Mouse (Mus musculus) G1E (cell line): Measurements from ENCODE around the gene Top2a. TPM values are rescaled to one million over a fixed set of nuclear protein-coding genes. Genes with fewer than 3 reads are reported as not detected.

Experiments used
- ATAC-seq: 2 replicates; pipeline ENCODE4 v1.8.0; 2016; ENCODE audit warnings: mild to moderate bottlenecking; ENCODE audit not compliant: insufficient number of reproducible peaks, poor library complexity, low FRiP score, severe bottlenecking; ENCODE audit errors: extremely low read depth
- DNase-seq: peaks from one replicate; pipeline ENCODE4 v3.0.0; 2012; ENCODE audit warnings: low spot score
- H3K27me3 ChIP-seq: 2 replicates; pipeline ENCODE4 v1.6.1; 2012; ENCODE audit warnings: mild to moderate bottlenecking, low read length, inconsistent platforms; ENCODE audit not compliant: insufficient read depth
- H3K36me3 ChIP-seq: replicated peaks from 2 replicates; pipeline ENCODE3; 2012; ENCODE audit warnings: mild to moderate bottlenecking, inconsistent platforms
- H3K4me1 ChIP-seq: 2 replicates; pipeline ENCODE4 v1.6.1; 2012; ENCODE audit warnings: low read depth, low read length, inconsistent platforms, mixed read lengths; ENCODE audit not compliant: insufficient read depth
- H3K4me3 ChIP-seq: 2 replicates; pipeline ENCODE4 v1.5.1; 2012; ENCODE audit warnings: low read depth, mild to moderate bottlenecking, inconsistent platforms, low read length, moderate library complexity, mixed read lengths
- H3K9me3 ChIP-seq: replicated peaks from 2 replicates; pipeline ENCODE4 v1.6.1; 2012; ENCODE audit warnings: inconsistent platforms
- CTCF ChIP-seq: IDR thresholded peaks from 2 replicates; pipeline ENCODE4 v1.5.1; 2012; ENCODE audit warnings: low read depth, low read length, inconsistent platforms, mixed read lengths
- GATA1 ChIP-seq: IDR thresholded peaks from 2 replicates; pipeline ENCODE4 v1.6.1; 2012; ENCODE audit warnings: borderline replicate concordance, low read length, inconsistent platforms, mixed read lengths
- GATA2 ChIP-seq: IDR thresholded peaks from 2 replicates; pipeline ENCODE4 v1.6.1; 2012; ENCODE audit warnings: low read depth, low read length, inconsistent platforms, borderline replicate concordance
- POLR2AphosphoS5 ChIP-seq: IDR thresholded peaks from 2 replicates; pipeline ENCODE4 v1.6.1; 2012; ENCODE audit warnings: low read depth, low read length, inconsistent platforms; ENCODE audit not compliant: insufficient replicate concordance
- TAL1 ChIP-seq: conservative IDR thresholded peaks from 2 replicates; pipeline ENCODE4 v1.6.1; 2012; ENCODE audit warnings: low read depth, low read length, inconsistent platforms, mixed read lengths
- polyA plus RNA-seq: library from polyadenylated mRNA; stranded (reverse); fragments of >175 nt; gene quantifications from 2 replicates; pipeline ENCODE4 v1.2.3, GENCODE M21; 2012
- total RNA-seq, 2 experiments: library from RNA; stranded (forward) in 1 of 2; stranded (reverse) in 1 of 2; fragments of 200-1000 nt in 1 of 2; fragments of >200 nt in 1 of 2; fragmentation: Nextera tagmentation in 1 of 2; gene quantifications; 2 replicates each; pipeline ENCODE4 v1.2.3; 2014 to 2017

Top2a gene
- total and polyA plus RNA-seq, 3 experiments: 89.9 to 752 (median 497) TPM

DNA sequence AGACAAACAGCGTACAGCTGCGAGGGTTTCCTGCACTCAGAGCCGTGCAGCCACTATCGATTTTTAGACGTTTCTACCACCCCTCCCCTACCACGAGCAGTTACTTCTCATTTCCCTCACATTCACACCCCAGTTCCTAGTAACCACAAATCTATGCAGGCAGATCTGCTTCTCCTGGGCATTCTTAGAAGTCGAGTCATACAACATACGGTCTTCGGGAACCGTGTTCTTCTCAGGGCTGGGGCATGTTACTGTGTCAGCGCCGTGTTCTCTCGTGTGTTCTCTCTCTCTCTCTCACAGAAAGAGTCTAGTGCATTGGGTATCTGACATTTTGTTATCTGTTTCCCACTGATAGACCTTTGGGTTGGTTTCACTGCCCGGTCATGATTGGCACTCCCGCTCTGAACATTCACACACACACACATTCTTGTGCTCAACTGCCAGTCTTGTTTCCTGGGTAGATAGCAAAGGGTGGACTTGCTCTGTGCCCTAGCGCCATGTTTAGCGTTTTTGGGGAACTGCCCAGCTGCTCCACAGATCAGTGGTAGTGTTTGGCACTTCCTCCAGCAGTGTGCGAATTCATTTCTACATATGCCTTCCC, 75.9 kb downstream of the Top2a start:
- Histone ChIP-seq H3K27me3 (no peaks in the 10 kb centered on the region), H3K4me3 (peak overlapping the region; percentile 43; the same call in 1 of the 2 replicates), H3K36me3 (peaks cover 65% of the 10 kb centered on the region), H3K9me3 (no peaks in the 10 kb centered on the region), H3K4me1 (peaks cover 97% of the 10 kb centered on the region)
- peak; percentile 66 for ATAC-seq
- DNase-seq: peak; percentile 70
- TF ChIP-seq TAL1: peak; percentile 22; the same call in 1 of the 2 replicates
- TF ChIP-seq GATA2: no peak
- TF ChIP-seq CTCF: no peak

DNA sequence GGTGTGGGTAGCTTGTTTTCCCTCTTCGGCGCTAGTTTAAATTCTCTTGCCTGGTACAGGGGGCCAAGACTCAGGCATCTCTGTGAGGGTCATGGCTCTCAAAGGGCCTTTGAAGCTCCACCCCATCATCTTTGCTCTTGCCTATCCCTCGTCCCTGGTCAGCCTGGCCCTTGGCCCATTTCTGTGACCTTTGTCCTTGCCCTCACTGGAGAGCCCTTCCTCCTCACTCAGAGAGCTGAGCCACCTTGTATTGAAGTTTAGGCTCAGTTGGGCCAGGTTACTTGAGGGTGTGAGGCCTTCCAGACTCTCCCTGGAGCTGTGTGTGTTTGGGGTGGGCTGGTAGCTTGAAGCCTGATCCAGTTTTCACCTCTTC, 78.4 kb downstream of the Top2a start:
- no peak for ATAC-seq
- H3K9me3 ChIP-seq: no peaks in the 10 kb centered on the region
- no peaks in the 10 kb centered on the region for H3K27me3 ChIP-seq
- H3K4me1 ChIP-seq: peaks cover 98% of the 10 kb centered on the region
- DNase-seq: no peak
- H3K4me3 ChIP-seq: peak overlapping the region; percentile 30; the same call in 1 of the 2 replicates
- peaks cover 50% of the 10 kb centered on the region for H3K36me3 ChIP-seq
- TF ChIP-seq GATA2 (no peak), POLR2AphosphoS5 (no peak), CTCF (no peak), TAL1 (no peak), GATA1 (no peak)

- Histone ChIP-seq H3K27me3 (no peaks in the 10 kb centered on the region), H3K36me3 (peaks cover 49% of the 10 kb centered on the region), H3K4me3 (peak overlapping the region; percentile 54; the same call in 1 of the 2 replicates), H3K9me3 (no peaks in the 10 kb centered on the region), H3K4me1 (peaks cover 98% of the 10 kb centered on the region)
- ATAC-seq: no peak
- no peak for DNase-seq
- TF ChIP-seq GATA1 (no peak), POLR2AphosphoS5 (no peak), GATA2 (no peak), CTCF (no peak), TAL1 (no peak)
Measured at GRCm38 (mm10) chr11:98944897-98945604, 78.9 kb downstream of the Top2a start.

DNA sequence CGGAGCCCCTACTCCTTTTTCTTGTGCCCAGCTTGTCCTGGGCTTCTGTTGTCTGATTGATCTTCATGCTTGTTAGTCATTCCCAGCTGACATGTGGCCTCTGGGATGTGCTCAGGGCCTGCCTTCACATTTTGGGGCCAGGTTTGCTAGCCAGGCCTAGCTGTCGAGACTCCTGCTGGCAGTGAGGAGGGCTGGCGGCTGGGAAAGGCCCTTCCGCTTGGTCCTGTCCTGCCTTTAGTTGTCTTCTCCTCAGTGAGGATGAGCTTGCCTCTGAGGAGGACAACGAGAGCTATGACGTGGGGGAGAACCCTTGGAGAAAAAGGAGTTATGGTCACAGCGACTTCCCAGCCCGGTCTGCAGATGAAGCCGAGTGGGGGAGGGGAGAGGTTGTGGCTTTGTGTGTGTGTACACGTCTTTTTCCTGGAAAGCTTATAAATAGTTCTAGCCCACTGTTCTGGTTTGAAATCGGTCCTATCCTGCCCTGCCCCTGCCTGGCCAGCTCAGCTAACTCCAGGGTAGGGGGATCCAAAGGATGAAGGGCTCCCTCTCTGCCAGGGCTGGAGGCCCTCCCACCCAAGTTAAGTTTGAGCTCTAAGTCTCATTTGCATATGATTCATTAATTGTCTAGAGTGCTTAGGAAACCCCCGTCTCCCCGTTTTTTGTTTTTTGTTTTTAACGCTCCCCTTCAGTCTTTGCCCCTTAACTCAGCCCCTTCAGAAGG, 80.1 kb downstream of the Top2a start:
- H3K9me3 ChIP-seq: no peaks in the 10 kb centered on the region
- H3K4me3 ChIP-seq: peak overlapping the region; percentile 81; the same call in 1 of the 2 replicates
- no peak for ATAC-seq
- peaks cover 48% of the 10 kb centered on the region for H3K36me3 ChIP-seq
- peaks cover 98% of the 10 kb centered on the region for H3K4me1 ChIP-seq
- no peaks in the 10 kb centered on the region for H3K27me3 ChIP-seq
- DNase-seq: no peak
- TF ChIP-seq POLR2AphosphoS5: no peak
- TF ChIP-seq CTCF: no peak
- TF ChIP-seq GATA2: no peak
- TF ChIP-seq GATA1: no peak
- TF ChIP-seq TAL1: no peak

Other genes with a start within 250 kb of the Top2a start
- 0.75 and 3.1 TPM in 2 replicates for gene Nr1d1, start 248.9 kb downstream of the Top2a start, total RNA-seq (2014; fragmentation: Nextera tagmentation)
- 0.93 TPM in 2 replicates for gene Nr1d1, start 248.9 kb downstream of the Top2a start, total RNA-seq (2017)
- 2.3 TPM in 2 replicates for gene Nr1d1, start 248.9 kb downstream of the Top2a start, polyA plus RNA-seq
- gene Msl1, start 228.7 kb downstream of the Top2a start, total RNA-seq (2014; fragmentation: Nextera tagmentation): 38.0 and 52.2 TPM in 2 replicates
- gene Msl1, start 228.7 kb downstream of the Top2a start, total RNA-seq (2017): 39.4 and 45.6 TPM in 2 replicates
- gene Msl1, start 228.7 kb downstream of the Top2a start, polyA plus RNA-seq: 36.5 and 44.9 TPM in 2 replicates
- gene Casc3, start 219.3 kb downstream of the Top2a start, total RNA-seq (2014; fragmentation: Nextera tagmentation): 51.8 and 64.6 TPM in 2 replicates
- 13.9 and 17.8 TPM in 2 replicates for gene Casc3, start 219.3 kb downstream of the Top2a start, total RNA-seq (2017)
- gene Casc3, start 219.3 kb downstream of the Top2a start, polyA plus RNA-seq: 37.4 and 42.7 TPM in 2 replicates
- gene Rapgefl1, start 187.4 kb downstream of the Top2a start, total RNA-seq (2014; fragmentation: Nextera tagmentation): 0.34 TPM in 1 of 2 replicates, not detected in the other
- 0.12 and 0.27 TPM in 2 replicates for gene Rapgefl1, start 187.4 kb downstream of the Top2a start, total RNA-seq (2017)
- gene Rapgefl1, start 187.4 kb downstream of the Top2a start, polyA plus RNA-seq: 0.19 and 0.35 TPM in 2 replicates
- gene Wipf2, start 160.6 kb downstream of the Top2a start, total RNA-seq (2014; fragmentation: Nextera tagmentation): 25.4 and 29.9 TPM in 2 replicates
- gene Wipf2, start 160.6 kb downstream of the Top2a start, total RNA-seq (2017): 2.8 and 3.1 TPM in 2 replicates
- gene Wipf2, start 160.6 kb downstream of the Top2a start, polyA plus RNA-seq: 21.5 and 23.9 TPM in 2 replicates
- 60.7 and 84.9 TPM in 2 replicates for gene Cdc6, start 116.4 kb downstream of the Top2a start, total RNA-seq (2014; fragmentation: Nextera tagmentation)
- gene Cdc6, start 116.4 kb downstream of the Top2a start, total RNA-seq (2017): 52.7 and 63.4 TPM in 2 replicates
- gene Cdc6, start 116.4 kb downstream of the Top2a start, polyA plus RNA-seq: 3.4 and 4.1 TPM in 2 replicates
- 109 and 110 TPM in 2 replicates for gene Rara, start 96.4 kb downstream of the Top2a start, total RNA-seq (2014; fragmentation: Nextera tagmentation)
- 16.9 and 17.1 TPM in 2 replicates for gene Rara, start 96.4 kb downstream of the Top2a start, total RNA-seq (2017)
- 84.4 and 103 TPM in 2 replicates for gene Rara, start 96.4 kb downstream of the Top2a start, polyA plus RNA-seq
- gene Gjd3, start 41.2 kb downstream of the Top2a start, total RNA-seq (2014; fragmentation: Nextera tagmentation): not detected in 2 replicates
- gene Gjd3, start 41.2 kb downstream of the Top2a start, total RNA-seq (2017): not detected in 2 replicates
- not detected in 2 replicates for gene Gjd3, start 41.2 kb downstream of the Top2a start, polyA plus RNA-seq
- gene Igfbp4, start 17.1 kb upstream of the Top2a start, total RNA-seq (2014; fragmentation: Nextera tagmentation): not detected in 2 replicates
- gene Igfbp4, start 17.1 kb upstream of the Top2a start, total RNA-seq (2017): 0.98 and 1.3 TPM in 2 replicates
- gene Igfbp4, start 17.1 kb upstream of the Top2a start, polyA plus RNA-seq: 2.2 and 3.6 TPM in 2 replicates
- not detected in 2 replicates for gene Tns4, start 65.1 kb upstream of the Top2a start, total RNA-seq (2014; fragmentation: Nextera tagmentation)
- gene Tns4, start 65.1 kb upstream of the Top2a start, total RNA-seq (2017): 1.4 TPM in 2 replicates
- gene Tns4, start 65.1 kb upstream of the Top2a start, polyA plus RNA-seq: 0.02 and 0.22 TPM in 2 replicates
- gene Ccr7, start 130.9 kb upstream of the Top2a start, total RNA-seq (2014; fragmentation: Nextera tagmentation): not detected in 2 replicates
- 0.11 TPM in 1 of 2 replicates, not detected in the other for gene Ccr7, start 130.9 kb upstream of the Top2a start, total RNA-seq (2017)
- gene Ccr7, start 130.9 kb upstream of the Top2a start, polyA plus RNA-seq: not detected in 2 replicates
- 168 and 175 TPM in 2 replicates for gene Smarce1, start 206.8 kb upstream of the Top2a start, total RNA-seq (2014; fragmentation: Nextera tagmentation)
- 144 and 160 TPM in 2 replicates for gene Smarce1, start 206.8 kb upstream of the Top2a start, total RNA-seq (2017)
- 373 and 391 TPM in 2 replicates for gene Smarce1, start 206.8 kb upstream of the Top2a start, polyA plus RNA-seq
- not detected in 2 replicates for gene Krt222, start 219.9 kb upstream of the Top2a start, total RNA-seq (2014; fragmentation: Nextera tagmentation)
- 0.05 and 0.17 TPM in 2 replicates for gene Krt222, start 219.9 kb upstream of the Top2a start, total RNA-seq (2017)
- not detected in 2 replicates for gene Krt222, start 219.9 kb upstream of the Top2a start, polyA plus RNA-seq